24 mouse cellular contexts compared by ENCODE assay signal in genomic region chr12:100969808-100970207, GRCm38 (mm10). TPM values are rescaled to one million over a fixed set of nuclear protein-coding genes. Genes with fewer than 3 reads are reported as not detected.
A peak's percentile ranks its signal among the peaks of the same experiment; 100 is the strongest.
DNase-seq lines count a peak whose midpoint lies in the region; ATAC-seq and TF ChIP-seq lines count a peak whose summit lies in the region.
"Had no signal": no experiment of that assay in that cellular context is flagged by ENCODE, and none has a peak within 500 bp of the region (broad histone marks: within the 10 kb centered on the region; RNA-seq: fewer than 3 reads in every experiment).

No protein-coding gene starts in this region.

- H3K27me3 ChIP-seq in embryonic facial prominence, embryonic 14.5 days (replicated peaks; ENCODE audit: control insufficient read depth, insufficient read depth, low read length) = no peaks in the 10 kb centered on the region
- 0 out of 2 replicates have a peak, but pooled peaks cover 4% of the 10 kb centered on the region for H3K27me3 ChIP-seq in embryonic facial prominence, embryonic 10.5 days (replicated peaks; ENCODE audit: low read depth, poor library complexity, severe bottlenecking)
- H3K27me3 ChIP-seq in intestine, embryonic 15.5 days (replicated peaks) = no peaks in the 10 kb centered on the region
- no peaks in the 10 kb centered on the region for H3K27me3 ChIP-seq in intestine, embryonic 16.5 days (replicated peaks; ENCODE audit: control insufficient read depth, insufficient read depth, low read length)
- H3K27me3 ChIP-seq in liver, embryonic 11.5 days (replicated peaks; ENCODE audit: control insufficient read depth, insufficient read depth, low read length) = no peaks in the 10 kb centered on the region
- H3K27me3 ChIP-seq: embryonic facial prominence, embryonic 12.5 days; forebrain, embryonic 13.5 days; hindbrain, embryonic 12.5 days; hindbrain, embryonic 15.5 days had no signal

- H3K4me3 ChIP-seq in embryonic facial prominence, embryonic 14.5 days (ENCODE audit: low read depth, low read length) = no peak overlapping the region
- no peak overlapping the region for H3K4me3 ChIP-seq in embryonic facial prominence, embryonic 10.5 days
- H3K4me3 ChIP-seq in gastrocnemius, adult 2 months = no peak overlapping the region
- no peak overlapping the region for H3K4me3 ChIP-seq in intestine, embryonic 15.5 days (replicated peaks)
- H3K4me3 ChIP-seq in intestine, embryonic 16.5 days (ENCODE audit: low read length) = no peak overlapping the region
- H3K4me3 ChIP-seq in liver, embryonic 11.5 days (ENCODE audit: low read depth, low read length) = no peak overlapping the region
- H3K4me3 ChIP-seq: embryonic facial prominence, embryonic 12.5 days; erythroblast, embryonic 14.5 days; forebrain, embryonic 13.5 days; heart, embryonic 13.5 days; hindbrain, embryonic 12.5 days; hindbrain, embryonic 15.5 days had no signal

- H3K9me3 ChIP-seq in embryonic facial prominence, embryonic 14.5 days (ENCODE audit: control insufficient read depth, low read length) = no peaks in the 10 kb centered on the region
- no peaks in the 10 kb centered on the region for H3K9me3 ChIP-seq in embryonic facial prominence, embryonic 10.5 days
- no peaks in the 10 kb centered on the region for H3K9me3 ChIP-seq in intestine, embryonic 15.5 days
- H3K9me3 ChIP-seq in intestine, embryonic 16.5 days (ENCODE audit: control insufficient read depth, low read length) = no peaks in the 10 kb centered on the region
- no peaks in the 10 kb centered on the region for H3K9me3 ChIP-seq in liver, embryonic 11.5 days (ENCODE audit: control insufficient read depth, low read length)
- H3K9me3 ChIP-seq: embryonic facial prominence, embryonic 12.5 days; forebrain, embryonic 13.5 days; heart, embryonic 13.5 days; hindbrain, embryonic 12.5 days; hindbrain, embryonic 15.5 days had no signal

- no peak overlapping the region for H3K27ac ChIP-seq in embryonic facial prominence, embryonic 14.5 days (replicated peaks; ENCODE audit: low read depth, low read length)
- no peak overlapping the region for H3K27ac ChIP-seq in embryonic facial prominence, embryonic 10.5 days (replicated peaks)
- peak overlapping the region; percentile 85 for H3K27ac ChIP-seq in gastrocnemius, adult 2 months
- H3K27ac ChIP-seq in intestine, embryonic 15.5 days = no peak overlapping the region; the same call in 1 of the 2 replicates
- no peak overlapping the region for H3K27ac ChIP-seq in intestine, embryonic 16.5 days (ENCODE audit: low read length)
- no peak overlapping the region for H3K27ac ChIP-seq in liver, embryonic 11.5 days (ENCODE audit: low read depth, low read length)
- H3K27ac ChIP-seq: embryonic facial prominence, embryonic 12.5 days; forebrain, embryonic 13.5 days; heart, embryonic 13.5 days; hindbrain, embryonic 12.5 days; hindbrain, embryonic 15.5 days had no signal

- intact Hi-C loops in gastrocnemius, adult 2 months (cut with DNase I) = no loop called here

- 77% methylated on average over 7 of the region's 7 CpGs for WGBS in embryonic facial prominence, embryonic 14.5 days
- 89% methylated on average over 7 of the region's 7 CpGs for WGBS in embryonic facial prominence, embryonic 10.5 days
- 48% methylated on average over 7 of the region's 7 CpGs for WGBS in intestine, embryonic 15.5 days
- WGBS in intestine, embryonic 16.5 days = 47% methylated on average over 7 of the region's 7 CpGs
- 69% methylated on average over 7 of the region's 7 CpGs for WGBS in liver, embryonic 11.5 days

- H3K9ac ChIP-seq in embryonic facial prominence, embryonic 14.5 days (ENCODE audit: low read depth, low read length) = no peak overlapping the region
- H3K9ac ChIP-seq in intestine, embryonic 15.5 days = no peak overlapping the region
- no peak overlapping the region for H3K9ac ChIP-seq in intestine, embryonic 16.5 days (ENCODE audit: low read depth, low read length)
- no peak overlapping the region for H3K9ac ChIP-seq in liver, embryonic 11.5 days (ENCODE audit: low read depth, low read length)
- H3K9ac ChIP-seq: embryonic facial prominence, embryonic 12.5 days; forebrain, embryonic 13.5 days; heart, embryonic 13.5 days; hindbrain, embryonic 12.5 days; hindbrain, embryonic 15.5 days had no signal

- H3K36me3 ChIP-seq in embryonic facial prominence, embryonic 14.5 days (ENCODE audit: control insufficient read depth, insufficient read depth, low read length) = no peaks in the 10 kb centered on the region
- peaks cover 46% of the 10 kb centered on the region for H3K36me3 ChIP-seq in embryonic facial prominence, embryonic 10.5 days (replicated peaks)
- no peaks in the 10 kb centered on the region; the same call in 1 of the 2 replicates for H3K36me3 ChIP-seq in intestine, embryonic 15.5 days
- no peaks in the 10 kb centered on the region for H3K36me3 ChIP-seq in intestine, embryonic 16.5 days (ENCODE audit: control insufficient read depth, insufficient read depth, low read length)
- no peaks in the 10 kb centered on the region for H3K36me3 ChIP-seq in liver, embryonic 11.5 days (ENCODE audit: control insufficient read depth, insufficient read depth, low read length)
- H3K36me3 ChIP-seq: embryonic facial prominence, embryonic 12.5 days; heart, embryonic 13.5 days had no signal

- peak; percentile 24; the same call in 1 of the 2 replicates for ATAC-seq in embryonic facial prominence, embryonic 14.5 days (ENCODE audit: low read depth)
- peak; percentile 34; the same call in 1 of the 2 replicates for ATAC-seq in intestine, embryonic 15.5 days
- no peak for ATAC-seq in intestine, embryonic 16.5 days
- ATAC-seq in liver, embryonic 11.5 days (replicated peaks; ENCODE audit: low FRiP score) = no peak
- ATAC-seq: activated CD4-positive, CD25-positive, alpha-beta regulatory T cell, adult 4 months; forebrain, embryonic 13.5 days; forebrain, embryonic 16.5 days had no signal

- H3K4me2 ChIP-seq in embryonic facial prominence, embryonic 14.5 days (ENCODE audit: low read depth, low read length) = no peak overlapping the region
- H3K4me2 ChIP-seq in intestine, embryonic 15.5 days (replicated peaks) = no peak overlapping the region
- H3K4me2 ChIP-seq in intestine, embryonic 16.5 days (ENCODE audit: low read depth, low read length) = no peak overlapping the region
- H3K4me2 ChIP-seq in liver, embryonic 11.5 days = no peak overlapping the region
- H3K4me2 ChIP-seq: embryonic facial prominence, embryonic 12.5 days; forebrain, embryonic 13.5 days; heart, embryonic 13.5 days; hindbrain, embryonic 12.5 days; hindbrain, embryonic 15.5 days had no signal

- TF ChIP-seq CTCF in gastrocnemius, adult 2 months (IDR thresholded peaks at IDR 0.05) = no peak

- DNase-seq in embryonic facial prominence, embryonic 14.5 days (ENCODE audit: low spot score) = no peak
- DNase-seq in embryonic facial prominence, embryonic 10.5 days (ENCODE audit: low spot score) = no peak
- DNase-seq in gastrocnemius, adult 2 months = peak; percentile 55
- DNase-seq in gastrocnemius, postnatal 4 days (ENCODE audit: low spot score in 2 of 2) = no peak
- no peak for DNase-seq in liver, embryonic 11.5 days (ENCODE audit: low spot score)
- DNase-seq: adrenal gland, postnatal 10 days; adrenal gland, postnatal 36 days; cerebellum, adult 18-20 months; cerebellum, adult 9-10 months; cerebellum, postnatal 14 days; gastrocnemius, postnatal 10 days; heart, adult 18-20 months; heart, postnatal 14 days; kidney, adult 11 months had no signal

- H3K4me1 ChIP-seq in embryonic facial prominence, embryonic 14.5 days (ENCODE audit: control insufficient read depth, insufficient read depth, low read length) = no peaks in the 10 kb centered on the region
- peaks cover 10% of the 10 kb centered on the region for H3K4me1 ChIP-seq in embryonic facial prominence, embryonic 10.5 days
- 0 out of 2 replicates have a peak, but pooled peaks cover 3% of the 10 kb centered on the region for H3K4me1 ChIP-seq in intestine, embryonic 15.5 days (replicated peaks)
- no peaks in the 10 kb centered on the region for H3K4me1 ChIP-seq in intestine, embryonic 16.5 days (ENCODE audit: control insufficient read depth, insufficient read depth, low read length)
- H3K4me1 ChIP-seq in liver, embryonic 11.5 days (replicated peaks; ENCODE audit: control insufficient read depth, insufficient read depth, low read length) = no peaks in the 10 kb centered on the region; the same call in 1 of the 2 replicates
- H3K4me1 ChIP-seq: forebrain, embryonic 13.5 days had no signal

RNA-seq across cellular contexts. Expression of gene Ccdc88c, which starts 59.0 kb away (rescaled TPM):
- polyA plus RNA-seq in embryonic facial prominence, embryonic 14.5 days (2014; fragmentation: Nextera tagmentation; extraction: Ambion mirVana) = 5.5 and 6.9 TPM in 2 replicates
- polyA plus RNA-seq in embryonic facial prominence, embryonic 10.5 days (2016; fragmentation: Nextera tagmentation; extraction: Ambion mirVana) = 10.8 and 12.5 TPM in 2 replicates
- 10 to 100 TPM; 28.4 to 34.7 TPM for total RNA-seq in gastrocnemius, adult 2 months (2021)
- total RNA-seq in gastrocnemius, postnatal 4 days (2021) = 10 to 100 TPM; 51.1 to 57.3 TPM
- 13.6 and 14.9 TPM in 2 replicates for polyA plus RNA-seq in intestine, embryonic 15.5 days (2015; fragmentation: Nextera tagmentation; extraction: Ambion mirVana)
- polyA plus RNA-seq in intestine, embryonic 16.5 days (2015; fragmentation: Nextera tagmentation; extraction: Ambion mirVana) = 13.1 and 13.6 TPM in 2 replicates
- polyA plus RNA-seq in liver, embryonic 11.5 days (2014; fragmentation: Nextera tagmentation; extraction: Ambion mirVana) = 11.8 and 13.3 TPM in 2 replicates

Comparison
In these comparisons a context has a peak if more than half of its experiments do, and no peak if none do; other contexts are left out.
1. ATAC-seq: peak in embryonic facial prominence, embryonic 14.5 days (single experiment) and intestine, embryonic 15.5 days (single experiment); none in intestine, embryonic 16.5 days (single experiment) and liver, embryonic 11.5 days (single experiment).